ENCODE assay signal across 14 mouse cellular contexts in genomic region chr7:66652216-66652615, GRCm38 (mm10). TPM values are rescaled to one million over a fixed set of nuclear protein-coding genes. Genes with fewer than 3 reads are reported as not detected.
A peak's percentile ranks its signal among the peaks of the same experiment; 100 is the strongest.
DNase-seq lines count a peak whose midpoint lies in the region; ATAC-seq and TF ChIP-seq lines count a peak whose summit lies in the region.
"Had no signal": no experiment of that assay in that cellular context is flagged by ENCODE, and none has a peak within 500 bp of the region (broad histone marks: within the 10 kb centered on the region; RNA-seq: fewer than 3 reads in every experiment).

No protein-coding gene starts in this region.

- no peak overlapping the region for H3K9ac ChIP-seq in forebrain, embryonic 11.5 days (ENCODE audit: low read length)
- H3K9ac ChIP-seq in forebrain, embryonic 12.5 days, result no peak overlapping the region
- no peak overlapping the region for H3K9ac ChIP-seq in hindbrain, postnatal 0 days (replicated peaks; ENCODE audit: low read length)
- H3K9ac ChIP-seq: embryonic facial prominence, embryonic 13.5 days; neural tube, embryonic 12.5 days had no signal

- H3K36me3 ChIP-seq in forebrain, embryonic 11.5 days (ENCODE audit: control insufficient read depth, insufficient read depth, low read length), result peaks cover 7% of the 10 kb centered on the region
- peaks cover 34% of the 10 kb centered on the region for H3K36me3 ChIP-seq in forebrain, embryonic 12.5 days (replicated peaks)
- H3K36me3 ChIP-seq in megakaryocyte, embryonic 14.5 days (replicated peaks; ENCODE audit: low read length), result peaks cover 91% of the 10 kb centered on the region
- H3K36me3 ChIP-seq in hindbrain, postnatal 0 days (ENCODE audit: insufficient read depth, low read length), result no peaks in the 10 kb centered on the region; the same call in 1 of the 2 replicates

- peak; percentile 27 for DNase-seq in forebrain, embryonic 11.5 days (ENCODE audit: low spot score)
- peak; percentile 51 for DNase-seq in T-cell, adult 2 months (ENCODE audit: low spot score)
- peak; percentile 48 for DNase-seq in thymus, postnatal 14 days
- no peak for DNase-seq in hindbrain, postnatal 0 days (ENCODE audit: low spot score)
- DNase-seq in heart, postnatal 4 days, result no peak
- DNase-seq in layer of hippocampus, postnatal 10 days (ENCODE audit: low spot score in 2 of 2), result no peak
- DNase-seq: cerebellum, adult 11 months; kidney, adult 8-10 months had no signal

- H3K4me1 ChIP-seq in forebrain, embryonic 11.5 days (replicated peaks; ENCODE audit: control insufficient read depth, insufficient read depth, low read length), result no peaks in the 10 kb centered on the region
- no peaks in the 10 kb centered on the region for H3K4me1 ChIP-seq in forebrain, embryonic 12.5 days
- peaks cover 58% of the 10 kb centered on the region for H3K4me1 ChIP-seq in megakaryocyte, embryonic 14.5 days
- no peaks in the 10 kb centered on the region for H3K4me1 ChIP-seq in hindbrain, postnatal 0 days (ENCODE audit: insufficient read depth, low read length)
- H3K4me1 ChIP-seq: hindbrain, embryonic 10.5 days had no signal

- no peak for TF ChIP-seq CTCF in hindbrain, postnatal 0 days (IDR thresholded peaks at IDR 0.05; ENCODE audit: low read depth)

- no peak overlapping the region for H3K27ac ChIP-seq in forebrain, embryonic 11.5 days (ENCODE audit: low read depth, low read length)
- no peak overlapping the region for H3K27ac ChIP-seq in forebrain, embryonic 12.5 days
- H3K27ac ChIP-seq in hindbrain, postnatal 0 days, result no peak overlapping the region
- H3K27ac ChIP-seq: embryonic facial prominence, embryonic 13.5 days; hindbrain, embryonic 10.5 days; neural tube, embryonic 12.5 days had no signal

- H3K27me3 ChIP-seq in forebrain, embryonic 11.5 days (ENCODE audit: control insufficient read depth, insufficient read depth, low read length), result no peaks in the 10 kb centered on the region
- no peaks in the 10 kb centered on the region for H3K27me3 ChIP-seq in forebrain, embryonic 12.5 days
- H3K27me3 ChIP-seq in megakaryocyte, embryonic 14.5 days (replicated peaks), result no peaks in the 10 kb centered on the region
- H3K27me3 ChIP-seq in hindbrain, postnatal 0 days (ENCODE audit: insufficient read depth, low read length), result no peaks in the 10 kb centered on the region
- H3K27me3 ChIP-seq: embryonic facial prominence, embryonic 13.5 days; neural tube, embryonic 12.5 days had no signal

- H3K4me2 ChIP-seq in forebrain, embryonic 11.5 days (ENCODE audit: low read depth, low read length, severe bottlenecking), result no peak overlapping the region
- H3K4me2 ChIP-seq in forebrain, embryonic 12.5 days, result no peak overlapping the region
- H3K4me2 ChIP-seq in hindbrain, postnatal 0 days (ENCODE audit: low read depth, low read length), result no peak overlapping the region
- H3K4me2 ChIP-seq: embryonic facial prominence, embryonic 13.5 days; neural tube, embryonic 12.5 days had no signal

- H3K4me3 ChIP-seq in forebrain, embryonic 11.5 days (ENCODE audit: low read depth, low read length), result no peak overlapping the region
- no peak overlapping the region for H3K4me3 ChIP-seq in forebrain, embryonic 12.5 days (replicated peaks)
- peak overlapping the region; percentile 70 for H3K4me3 ChIP-seq in megakaryocyte, embryonic 14.5 days (replicated peaks)
- no peak overlapping the region for H3K4me3 ChIP-seq in hindbrain, postnatal 0 days (ENCODE audit: low read length)
- H3K4me3 ChIP-seq: embryonic facial prominence, embryonic 13.5 days; hindbrain, embryonic 10.5 days; neural tube, embryonic 12.5 days had no signal

- H3K9me3 ChIP-seq in forebrain, embryonic 11.5 days (ENCODE audit: control insufficient read depth, low read length), result no peaks in the 10 kb centered on the region
- no peaks in the 10 kb centered on the region for H3K9me3 ChIP-seq in forebrain, embryonic 12.5 days
- no peaks in the 10 kb centered on the region for H3K9me3 ChIP-seq in megakaryocyte, embryonic 14.5 days
- no peaks in the 10 kb centered on the region for H3K9me3 ChIP-seq in hindbrain, postnatal 0 days (ENCODE audit: low read length)
- H3K9me3 ChIP-seq: embryonic facial prominence, embryonic 13.5 days; neural tube, embryonic 12.5 days had no signal

- ATAC-seq in forebrain, embryonic 11.5 days (replicated peaks; ENCODE audit: low FRiP score), result no peak
- no peak for ATAC-seq in forebrain, embryonic 12.5 days (ENCODE audit: low FRiP score)
- ATAC-seq in hindbrain, postnatal 0 days, result no peak
- ATAC-seq: midbrain, embryonic 16.5 days had no signal

- WGBS in forebrain, embryonic 11.5 days, result 87% methylated on average over 4 of the region's 4 CpGs
- WGBS in forebrain, embryonic 12.5 days, result 97% methylated on average over 4 of the region's 4 CpGs
- 88% methylated on average over 4 of the region's 4 CpGs for WGBS in hindbrain, postnatal 0 days

RNA-seq across cellular contexts. Expression of gene Asb7, which starts 37.2 kb away (rescaled TPM):
- 20.4 and 21.5 TPM in 2 replicates for polyA plus RNA-seq in forebrain, embryonic 11.5 days (2014; fragmentation: Nextera tagmentation; extraction: Ambion mirVana)
- 17.9 and 18.5 TPM in 2 replicates for polyA plus RNA-seq in forebrain, embryonic 12.5 days (2016; fragmentation: Nextera tagmentation; extraction: Ambion mirVana)
- polyA plus RNA-seq in megakaryocyte, embryonic 14.5 days (2012; ENCODE audit: insufficient read depth, low replicate concordance), result 6.7 and 12.0 TPM in 2 replicates
- 15.3 and 15.4 TPM in 2 replicates for total RNA-seq in hindbrain, postnatal 0 days (2014; rRNA removed)
- 10.5 and 11.7 TPM in 2 replicates for polyA plus RNA-seq in hindbrain, postnatal 0 days (2015; fragmentation: Nextera tagmentation; extraction: Ambion mirVana)
- 10 to 100 TPM in 1 of 2 experiments, 1 to 10 TPM in 1; 9.9 to 13.7 TPM for total RNA-seq in heart, postnatal 4 days (2021)
- 10 to 100 TPM; 17.9 to 19.9 TPM for total RNA-seq in layer of hippocampus, postnatal 10 days (2021)

RNA-seq across cellular contexts. Expression of gene Lins1, which starts 37.5 kb away (rescaled TPM):
- polyA plus RNA-seq in forebrain, embryonic 11.5 days (2014; fragmentation: Nextera tagmentation; extraction: Ambion mirVana), result 24.2 and 28.7 TPM in 2 replicates
- 22.4 and 25.2 TPM in 2 replicates for polyA plus RNA-seq in forebrain, embryonic 12.5 days (2016; fragmentation: Nextera tagmentation; extraction: Ambion mirVana)
- polyA plus RNA-seq in megakaryocyte, embryonic 14.5 days (2012; ENCODE audit: insufficient read depth, low replicate concordance), result 1.1 TPM in 1 of 2 replicates, not detected in the other
- 13.5 and 24.4 TPM in 2 replicates for total RNA-seq in hindbrain, postnatal 0 days (2014; rRNA removed)
- polyA plus RNA-seq in hindbrain, postnatal 0 days (2015; fragmentation: Nextera tagmentation; extraction: Ambion mirVana), result 14.7 and 14.8 TPM in 2 replicates
- total RNA-seq in heart, postnatal 4 days (2021), result 1 to 10 TPM; 5.6 to 6.1 TPM
- total RNA-seq in layer of hippocampus, postnatal 10 days (2021), result 10 to 100 TPM; 11.4 to 12.3 TPM

Comparison
In these comparisons a context has a peak if more than half of its experiments do, and no peak if none do; other contexts are left out.
1. DNase-seq: peak in forebrain, embryonic 11.5 days (single experiment), T-cell, adult 2 months (single experiment) and thymus, postnatal 14 days (single experiment); none in hindbrain, postnatal 0 days (single experiment), heart, postnatal 4 days (single experiment) and layer of hippocampus, postnatal 10 days (0 of 2).